Mouse (Mus musculus): ENCODE measurements around the gene Gm3542.
"Not testable (repeated sequence)": the region's sequence is repeated elsewhere in the genome, so short reads cannot be mapped to it uniquely, and the experiment has no call there.

Gene Gm3542

GRCm38 (mm10) chr14:5334828-5335227, at the start of gene Gm3542:
Gm3542 (minus strand) TSS chr14:5334928.
- DNase-seq (ENCODE audit: extremely low read depth, low read depth, low spot score): not testable (repeated sequence)
